Mouse (Mus musculus) urinary bladder, adult 2 months (tissue): ENCODE data around the gene Ckap2l. TPM values are rescaled to one million over a fixed set of nuclear protein-coding genes. Genes with fewer than 3 reads are reported as not detected.

ENCODE experiments used
- DNase-seq: peaks from one replicate; pipeline ENCODE4 v3.0.0; 2022; ENCODE audit warnings: low spot score
- polyA plus RNA-seq: library from polyadenylated mRNA; depleted of rRNA; stranded (reverse); fragments of >200 nt; gene quantifications from 2 replicates; pipeline ENCODE4 v1.2.3, GENCODE M21; 2012; rRNA removed

Gene Ckap2l
- polyA plus RNA-seq: 0.52 and 1.4 TPM in 2 replicates

GRCm38 (mm10) chr2:129296671-129297588 lies at the start of gene Ckap2l:
Gene Ckap2l, minus strand, starts transcription at chr2:129297212.
- DNase-seq: peak; percentile 86

- DNase-seq: no peak
These were observed 41.2 kb upstream of the Ckap2l start for GRCm38 (mm10) chr2:129338138-129338621.

- no peak for DNase-seq
These were observed 36.5 kb upstream of the Ckap2l start for GRCm38 (mm10) chr2:129333471-129333870.

- DNase-seq: no peak
These were observed 33.5 kb upstream of the Ckap2l start for GRCm38 (mm10) chr2:129330540-129330939.

GRCm38 (mm10) chr2:129330024-129330423 lies 33.0 kb upstream of the Ckap2l start:
- no peak for DNase-seq

- no peak for DNase-seq
These were observed 31.2 kb upstream of the Ckap2l start for GRCm38 (mm10) chr2:129328238-129328637.

- peak; percentile 40 for DNase-seq
These were observed 27.2 kb upstream of the Ckap2l start for GRCm38 (mm10) chr2:129324216-129324615.

GRCm38 (mm10) chr2:129322117-129322635 lies 25.2 kb upstream of the Ckap2l start:
- DNase-seq: no peak

GRCm38 (mm10) chr2:129320033-129320605 lies 23.1 kb upstream of the Ckap2l start:
- DNase-seq: no peak

- no peak for DNase-seq
These were observed 18.8 kb upstream of the Ckap2l start for GRCm38 (mm10) chr2:129315831-129316230.

- no peak for DNase-seq
These were observed 17.9 kb upstream of the Ckap2l start for GRCm38 (mm10) chr2:129314880-129315279.

GRCm38 (mm10) chr2:129313934-129314333 lies 16.9 kb upstream of the Ckap2l start:
- no peak for DNase-seq

GRCm38 (mm10) chr2:129309836-129310235 lies 12.8 kb upstream of the Ckap2l start, which contains the start of gene Il1a:
Gene Il1a, minus strand, starts transcription at chr2:129309972.
- no peak for DNase-seq

GRCm38 (mm10) chr2:129306020-129306419 lies 9.0 kb upstream of the Ckap2l start:
- DNase-seq: no peak

- no peak for DNase-seq
These were observed 574 bp upstream of the Ckap2l start for GRCm38 (mm10) chr2:129297589-129297982.

- DNase-seq: no peak
These were observed 926 bp downstream of the Ckap2l start for GRCm38 (mm10) chr2:129296086-129296485.

GRCm38 (mm10) chr2:129295075-129295474 lies 1.9 kb downstream of the Ckap2l start:
- DNase-seq: no peak

- DNase-seq: no peak
These were observed 23.2 kb downstream of the Ckap2l start for GRCm38 (mm10) chr2:129273823-129274222.

GRCm38 (mm10) chr2:129270621-129271020 lies 26.4 kb downstream of the Ckap2l start:
- no peak for DNase-seq

GRCm38 (mm10) chr2:129269986-129270385 lies 27.0 kb downstream of the Ckap2l start:
- no peak for DNase-seq

- no peak for DNase-seq
These were observed 27.8 kb downstream of the Ckap2l start for GRCm38 (mm10) chr2:129269161-129269643.

- DNase-seq: no peak
These were observed 29.3 kb downstream of the Ckap2l start for GRCm38 (mm10) chr2:129267738-129268137.
